Mouse (Mus musculus) heart, adult 2 months (tissue): ENCODE results near the gene Apoh. TPM values are rescaled to one million over a fixed set of nuclear protein-coding genes. Genes with fewer than 3 reads are reported as not detected.

Experiments
- DNase-seq, 2 experiments: peaks; one replicate each; pipeline ENCODE4 v3.0.0; 2021
- H3K27ac ChIP-seq: fragments of 200-600 bp; 2 replicates; pipeline ENCODE4 v1.8.1; 2022
- H3K27me3 ChIP-seq: fragments of 200-500 bp; 2 replicates; pipeline ENCODE4 v1.6.1; 2012; ENCODE audit warnings: mild to moderate bottlenecking, low read length, inconsistent platforms, mixed read lengths; ENCODE audit not compliant: control insufficient read depth, insufficient read depth
- H3K36me3 ChIP-seq: fragments of 200-500 bp; 2 replicates; pipeline ENCODE4 v1.6.1; 2012; ENCODE audit warnings: low read length, inconsistent platforms; ENCODE audit not compliant: control insufficient read depth, insufficient read depth
- H3K4me1 ChIP-seq: fragments of 200-500 bp; 2 replicates; pipeline ENCODE4 v1.6.1; 2011; ENCODE audit warnings: low read length; ENCODE audit not compliant: control insufficient read depth, insufficient read depth
- H3K4me3 ChIP-seq: fragments of 200-600 bp; 2 replicates; pipeline ENCODE4 v1.8.1; 2022
- H3K79me2 ChIP-seq: fragments of 200-500 bp; replicated peaks from 2 replicates; pipeline ENCODE4 v1.6.1; 2012; ENCODE audit warnings: mild to moderate bottlenecking, inconsistent platforms, low read length, moderate library complexity, mixed read lengths; ENCODE audit not compliant: control insufficient read depth, insufficient read depth
- H3K9ac ChIP-seq: fragments of 200-500 bp; 2 replicates; pipeline ENCODE4 v1.6.1; 2012; ENCODE audit warnings: low read depth, mild to moderate bottlenecking, control low read depth, inconsistent platforms, low read length, mixed read lengths
- CTCF ChIP-seq: fragments of 200-600 bp; IDR thresholded peaks from 2 replicates; pipeline ENCODE4 v1.8.1; 2022; ENCODE audit warnings: antibody characterized with exemption, mild to moderate bottlenecking, moderate library complexity
- EP300 ChIP-seq: fragments of 200-500 bp; IDR thresholded peaks from 2 replicates; pipeline ENCODE4 v1.6.1; 2011; ENCODE audit warnings: low read depth, low read length, control low read depth; ENCODE audit not compliant: insufficient read depth
- POLR2A ChIP-seq: fragments of 200-500 bp; IDR thresholded peaks from 2 replicates; pipeline ENCODE4 v1.6.1; 2011; ENCODE audit warnings: mild to moderate bottlenecking, low read depth, low read length, control low read depth; ENCODE audit not compliant: insufficient read depth
- WGBS: fragments of 180-500 bp; shearing (Covaris S2); methylation state at CpG from one replicate; pipeline ENCODE4 v1.1.7; 2018; 5-methylcytosine and 5-hydroxymethylcytosine counted together
- intact Hi-C: fragments of 180-260 bp; cut with DNase I; formaldehyde crosslinking; loops from one replicate; pipeline ENCODE4 v1.15.1; 2025
- polyA plus RNA-seq: library from polyadenylated mRNA; depleted of rRNA; stranded (reverse); fragments of >200 nt; gene quantifications from 2 replicates; pipeline ENCODE4 v1.2.3, GENCODE M21; 2012
- total RNA-seq, 2 experiments: library from RNA; stranded (reverse); gene quantifications; 2 replicates each; pipeline ENCODE4 v1.2.3; 2021

The Apoh gene
- total and polyA plus RNA-seq, 3 experiments = 0.35 TPM; not detected in 2

DNA sequence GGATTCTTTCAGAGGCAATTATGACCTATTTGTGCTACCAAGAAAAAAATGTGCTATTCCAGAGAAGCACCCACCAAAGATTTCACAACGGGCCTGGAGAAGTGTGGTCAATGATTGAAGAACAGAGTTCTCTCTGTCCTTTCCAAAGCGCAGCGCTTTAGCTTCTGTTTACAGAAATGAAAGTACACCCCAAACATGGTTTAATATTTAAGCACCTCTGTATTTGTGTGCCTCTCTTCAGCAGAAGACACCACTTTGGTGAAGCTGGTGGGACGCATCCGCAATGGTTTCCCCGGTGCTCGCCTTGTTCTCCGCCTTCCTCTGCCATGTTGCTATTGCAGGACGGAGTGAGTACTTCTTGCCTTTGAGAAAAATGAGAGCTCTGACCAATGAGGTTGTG is 51.9 kb downstream of the Apoh start:
- Histone ChIP-seq H3K4me3 (no peak overlapping the region), H3K79me2 (no peaks in the 10 kb centered on the region), H3K4me1 (no peaks in the 10 kb centered on the region), H3K27me3 (no peaks in the 10 kb centered on the region), H3K9ac (no peak overlapping the region), H3K27ac (no peak overlapping the region), H3K36me3 (no peaks in the 10 kb centered on the region)
- TF ChIP-seq CTCF = no peak
- no peak for TF ChIP-seq EP300
- TF ChIP-seq POLR2A = no peak
- intact Hi-C loops = no loop called here
- 91% methylated on average over 9 of the region's 9 CpGs for WGBS
- DNase-seq = no peak

DNA sequence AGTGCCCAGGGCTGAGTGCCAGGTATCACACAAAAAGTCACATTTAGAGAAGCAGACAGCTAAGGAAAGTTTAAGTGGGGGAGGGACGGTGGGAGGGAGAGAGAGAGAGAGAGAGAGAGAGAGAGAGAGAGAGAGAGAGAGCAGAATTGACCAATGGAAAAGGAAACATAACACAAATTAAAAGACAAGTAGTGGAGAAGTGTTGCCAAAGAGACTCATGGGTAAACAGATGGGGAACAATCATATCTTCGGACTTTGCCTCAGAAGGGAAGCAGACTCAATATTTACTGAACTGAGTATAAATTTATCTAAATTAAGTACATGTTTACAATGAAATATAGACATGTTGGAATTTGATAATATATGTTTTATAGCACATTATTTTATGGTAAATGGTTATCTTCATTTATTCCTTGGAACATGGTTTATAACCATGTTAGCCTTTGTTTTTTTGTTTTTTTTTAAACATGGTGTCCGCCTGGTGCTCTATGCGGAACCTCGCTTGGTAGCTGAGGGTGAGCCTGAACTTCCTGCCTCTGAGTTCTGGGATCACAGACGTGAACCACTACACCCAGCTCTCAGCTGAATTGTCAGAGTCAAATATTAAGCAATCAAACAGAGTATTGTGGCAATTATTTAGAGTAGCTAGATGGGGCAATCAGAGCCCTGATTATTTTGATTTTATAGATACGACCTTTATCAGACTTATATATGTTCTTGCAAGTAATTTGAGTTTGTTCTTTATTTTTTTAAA is 53.1 kb downstream of the Apoh start:
- intact Hi-C loops = no loop called here
- TF ChIP-seq CTCF = no peak
- TF ChIP-seq POLR2A = no peak
- no peak for TF ChIP-seq EP300
- no peak for DNase-seq

DNA sequence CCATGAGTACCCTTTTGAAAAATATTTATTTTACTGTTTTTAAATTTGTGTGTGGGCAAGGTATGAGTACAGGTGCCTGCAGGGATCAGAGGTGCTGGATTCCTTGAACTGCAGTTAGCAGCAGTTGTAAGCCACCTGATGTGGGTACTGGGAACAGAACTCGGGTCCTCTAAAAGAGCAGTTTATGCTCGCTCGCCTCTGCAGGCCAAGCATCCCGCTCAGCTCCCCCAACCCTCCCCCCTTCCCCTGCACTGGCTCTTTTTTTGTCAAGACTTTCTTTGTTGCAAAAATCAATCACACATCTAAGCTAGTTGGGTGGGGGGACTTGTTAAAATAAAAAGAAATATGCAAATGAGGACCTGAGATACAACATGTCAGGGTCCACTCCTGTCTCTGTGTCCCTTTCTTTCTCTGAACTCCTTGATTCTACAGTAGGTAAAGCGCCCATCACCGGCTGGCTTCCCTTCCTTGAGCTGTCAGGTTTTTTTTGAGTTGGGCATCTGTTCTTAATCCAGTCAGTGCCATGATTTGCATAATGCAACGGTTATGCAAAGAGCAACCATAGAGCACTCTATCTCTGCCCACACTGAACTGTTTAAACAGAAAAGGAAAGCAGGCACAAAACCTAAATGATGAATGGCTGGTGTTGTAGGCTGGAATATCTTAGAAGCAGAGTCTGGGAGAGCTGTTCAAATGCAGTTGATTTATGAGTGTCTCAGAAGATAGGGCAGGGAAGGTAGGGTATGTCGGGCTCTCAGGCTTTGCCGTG is 66.9 kb downstream of the Apoh start:
- intact Hi-C loops = no loop called here
- no peak overlapping the region for H3K4me3 ChIP-seq
- H3K36me3 ChIP-seq = no peaks in the 10 kb centered on the region
- H3K79me2 ChIP-seq = no peaks in the 10 kb centered on the region
- H3K27me3 ChIP-seq = no peaks in the 10 kb centered on the region
- no peaks in the 10 kb centered on the region for H3K4me1 ChIP-seq
- no peak overlapping the region for H3K9ac ChIP-seq
- 75% methylated on average over 8 of the region's 9 CpGs for WGBS
- TF ChIP-seq POLR2A = no peak
- TF ChIP-seq EP300 = no peak
- TF ChIP-seq CTCF = no peak
- DNase-seq = no peak
- H3K27ac ChIP-seq = no peak overlapping the region

More for the DNA sequence above, 53.1 kb downstream of the Apoh start:
- H3K27ac ChIP-seq = no peak overlapping the region
- no peak overlapping the region for H3K4me3 ChIP-seq
- H3K27me3 ChIP-seq = no peaks in the 10 kb centered on the region
- 72% methylated on average over 7 of the region's 7 CpGs for WGBS
- H3K4me1 ChIP-seq = no peaks in the 10 kb centered on the region
- H3K9ac ChIP-seq = no peak overlapping the region
- H3K79me2 ChIP-seq = no peaks in the 10 kb centered on the region
- H3K36me3 ChIP-seq = no peaks in the 10 kb centered on the region

DNA sequence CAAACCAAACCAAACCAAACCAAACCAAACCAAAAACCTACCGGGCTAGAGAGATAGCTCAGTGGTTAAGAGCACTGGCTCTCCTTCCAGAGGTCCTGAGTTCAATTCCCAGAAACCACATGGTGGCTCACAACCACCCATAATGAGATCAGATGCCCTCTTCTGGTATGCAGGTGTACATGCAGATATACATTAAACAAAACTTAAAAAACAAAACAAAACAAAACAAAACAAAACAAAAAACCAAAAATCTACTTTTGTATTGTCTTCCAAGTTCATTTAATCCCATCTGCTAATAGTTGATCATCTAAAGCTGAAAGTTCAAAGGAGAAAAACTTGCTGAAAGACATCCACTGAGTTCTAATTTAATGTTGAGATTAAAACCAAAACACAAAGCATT is 73.2 kb downstream of the Apoh start:
- H3K4me3 ChIP-seq = no peak overlapping the region
- WGBS = 89% methylated on average over 1 of the region's 1 CpGs
- intact Hi-C loops = loop anchor here (5.0 kb wide), 1 partner anchor 404 kb away; no protein-coding TSS in a partner anchor

GRCm38 (mm10) chr11:108418540-108418939 is 75.4 kb downstream of the Apoh start:
- Histone ChIP-seq H3K27ac (no peak overlapping the region), H3K9ac (no peak overlapping the region), H3K4me3 (no peak overlapping the region), H3K4me1 (no peaks in the 10 kb centered on the region), H3K79me2 (no peaks in the 10 kb centered on the region), H3K36me3 (no peaks in the 10 kb centered on the region), H3K27me3 (no peaks in the 10 kb centered on the region)
- WGBS = 13% methylated on average over 1 of the region's 1 CpGs
- DNase-seq = no peak
- intact Hi-C loops = loop anchor here (5.0 kb wide), 1 partner anchor 406 kb away; no protein-coding TSS in a partner anchor
- TF ChIP-seq POLR2A (no peak), CTCF (peak; percentile 57)

More for the DNA sequence above, 73.2 kb downstream of the Apoh start:
- no peak overlapping the region for H3K27ac ChIP-seq
- H3K4me1 ChIP-seq = no peaks in the 10 kb centered on the region
- no peak for DNase-seq
- no peaks in the 10 kb centered on the region for H3K36me3 ChIP-seq
- H3K79me2 ChIP-seq = no peaks in the 10 kb centered on the region
- H3K27me3 ChIP-seq = no peaks in the 10 kb centered on the region
- 0 out of 2 replicates have a peak, but pooled peaks have one; percentile 8 for TF ChIP-seq CTCF
- TF ChIP-seq EP300 = no peak
- TF ChIP-seq POLR2A = no peak
- H3K9ac ChIP-seq = no peak overlapping the region

DNA sequence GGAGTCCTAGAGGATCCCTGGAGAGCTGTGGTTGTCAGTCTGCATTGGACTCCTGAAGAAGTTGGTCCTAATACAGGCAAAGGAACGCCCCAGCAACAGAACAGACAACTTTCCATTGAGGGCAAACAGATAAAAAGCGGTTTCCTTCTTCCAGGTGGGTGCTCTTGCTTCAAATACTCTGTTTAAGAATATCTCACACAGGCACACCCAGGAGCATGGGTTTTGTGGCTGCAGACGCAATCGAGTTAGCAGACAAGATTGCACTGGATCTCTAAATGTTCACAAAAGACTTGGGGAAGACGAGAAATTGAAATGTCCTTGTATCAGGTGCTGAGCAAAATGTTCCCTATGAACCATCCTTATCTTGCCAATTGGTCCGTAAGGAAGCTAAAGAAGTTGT is 76.1 kb downstream of the Apoh start:
- WGBS = 71% methylated on average over 6 of the region's 6 CpGs
- no peak overlapping the region for H3K27ac ChIP-seq
- intact Hi-C loops = loop anchor here (5.0 kb wide), 1 partner anchor 407 kb away; no protein-coding TSS in a partner anchor

More for the DNA sequence above, 76.1 kb downstream of the Apoh start:
- DNase-seq = no peak
- H3K79me2 ChIP-seq = no peaks in the 10 kb centered on the region
- H3K27me3 ChIP-seq = no peaks in the 10 kb centered on the region
- H3K4me3 ChIP-seq = no peak overlapping the region
- H3K9ac ChIP-seq = no peak overlapping the region
- H3K4me1 ChIP-seq = no peaks in the 10 kb centered on the region
- H3K36me3 ChIP-seq = no peaks in the 10 kb centered on the region
- TF ChIP-seq POLR2A (no peak), CTCF (no peak), EP300 (no peak)
